Mouse (Mus musculus): ENCODE data around the gene Rbbp8nl. TPM values are rescaled to one million over a fixed set of nuclear protein-coding genes. Genes with fewer than 3 reads are reported as not detected.

The Rbbp8nl gene
- total RNA-seq, 2 experiments from 2014 or later, result not detected

DNA sequence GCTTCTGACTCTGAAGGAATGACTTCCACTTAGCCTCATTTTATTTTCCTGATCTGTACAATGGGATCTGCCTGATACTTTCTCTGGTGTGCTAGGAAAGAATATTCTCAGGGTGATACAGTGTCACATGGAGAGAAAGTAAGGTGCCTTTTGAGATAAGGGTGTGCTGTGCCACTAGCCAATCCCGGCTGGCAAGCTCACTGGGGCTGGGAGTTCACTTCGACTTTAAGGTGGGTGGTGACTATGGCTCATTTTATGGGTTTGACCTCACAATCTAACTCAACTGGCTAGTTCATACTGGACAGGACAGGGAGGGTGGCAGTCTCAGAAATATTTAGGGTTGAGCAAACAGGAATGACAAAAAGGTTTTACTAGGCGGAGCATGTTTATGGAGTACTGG is 52.7 kb downstream of the Rbbp8nl start:
- DNase-seq (ENCODE audit: low spot score in 2 of 2), result no peak
- intact Hi-C loops (cut with DNase I), result no loop called here

DNA sequence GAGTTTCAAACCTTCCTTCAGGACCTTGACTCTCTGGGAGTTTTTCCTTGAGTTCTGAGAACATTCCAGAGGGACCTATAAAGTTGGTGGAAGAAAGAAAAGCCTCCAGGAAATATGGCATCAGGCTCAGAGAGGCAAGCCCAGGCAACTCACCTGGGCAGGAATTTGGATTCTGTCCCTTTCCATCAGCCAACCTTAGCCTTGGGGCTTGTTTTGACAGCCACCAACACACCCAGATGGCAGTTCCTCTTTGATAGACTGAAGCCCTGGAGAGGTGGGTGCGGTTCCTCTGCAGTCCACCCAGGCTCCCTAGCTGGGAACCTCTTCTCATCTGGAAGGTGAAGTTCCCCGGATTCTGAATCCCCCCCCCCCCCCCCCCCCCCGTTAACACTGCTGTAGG is 53.2 kb downstream of the Rbbp8nl start:
- no peak for DNase-seq (ENCODE audit: low spot score in 2 of 2)
- intact Hi-C loops (cut with DNase I), result no loop called here

DNA sequence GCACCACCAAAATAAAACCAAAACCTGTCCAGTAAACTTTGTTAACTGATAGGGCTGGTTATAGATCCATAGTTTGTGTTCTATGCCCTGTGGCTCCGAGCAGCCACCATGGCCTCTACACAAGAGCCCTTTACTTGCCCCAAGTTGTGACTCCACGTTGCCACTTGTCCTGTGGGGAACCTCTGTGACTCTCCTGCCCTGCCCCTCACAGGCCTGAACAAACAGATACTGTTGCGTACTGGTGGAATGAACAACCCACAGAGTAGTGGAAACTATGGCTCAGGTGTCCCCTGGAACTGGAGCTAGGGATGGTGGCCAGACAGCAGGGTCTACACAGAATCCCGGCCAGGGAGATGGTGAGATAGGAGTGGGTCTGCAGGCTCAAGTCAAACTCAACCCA is 53.9 kb downstream of the Rbbp8nl start:
- intact Hi-C loops (cut with DNase I), result no loop called here
- DNase-seq (ENCODE audit: low spot score in 2 of 2), result no peak

- intact Hi-C loops (cut with DNase I), result no loop called here
- DNase-seq (ENCODE audit: low spot score in 2 of 2), result no peak
Observed at GRCm38 (mm10) chr2:180234980-180235379, 54.7 kb downstream of the Rbbp8nl start.

DNA sequence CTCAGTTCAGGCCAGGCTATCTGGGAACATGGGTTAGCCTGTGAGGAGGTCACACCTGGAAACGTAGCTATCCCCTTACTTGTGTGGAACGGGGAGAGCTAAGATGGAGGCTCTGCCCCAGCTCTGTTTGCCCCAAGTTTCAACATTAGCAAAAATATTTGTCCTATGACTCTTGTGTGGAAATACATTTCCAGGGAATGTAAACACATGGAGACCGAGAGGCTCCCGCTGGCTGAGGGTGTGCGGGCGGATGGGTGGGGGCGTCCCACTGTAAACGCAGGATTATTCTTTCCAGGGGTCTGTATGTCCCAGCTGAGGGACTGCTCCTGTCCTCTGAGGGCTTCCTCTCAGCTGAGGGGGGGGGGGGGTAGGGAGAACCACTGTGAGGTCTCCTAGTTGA is 55.3 kb downstream of the Rbbp8nl start:
- DNase-seq (ENCODE audit: low spot score in 2 of 2), result no peak
- intact Hi-C loops (cut with DNase I), result no loop called here

DNA sequence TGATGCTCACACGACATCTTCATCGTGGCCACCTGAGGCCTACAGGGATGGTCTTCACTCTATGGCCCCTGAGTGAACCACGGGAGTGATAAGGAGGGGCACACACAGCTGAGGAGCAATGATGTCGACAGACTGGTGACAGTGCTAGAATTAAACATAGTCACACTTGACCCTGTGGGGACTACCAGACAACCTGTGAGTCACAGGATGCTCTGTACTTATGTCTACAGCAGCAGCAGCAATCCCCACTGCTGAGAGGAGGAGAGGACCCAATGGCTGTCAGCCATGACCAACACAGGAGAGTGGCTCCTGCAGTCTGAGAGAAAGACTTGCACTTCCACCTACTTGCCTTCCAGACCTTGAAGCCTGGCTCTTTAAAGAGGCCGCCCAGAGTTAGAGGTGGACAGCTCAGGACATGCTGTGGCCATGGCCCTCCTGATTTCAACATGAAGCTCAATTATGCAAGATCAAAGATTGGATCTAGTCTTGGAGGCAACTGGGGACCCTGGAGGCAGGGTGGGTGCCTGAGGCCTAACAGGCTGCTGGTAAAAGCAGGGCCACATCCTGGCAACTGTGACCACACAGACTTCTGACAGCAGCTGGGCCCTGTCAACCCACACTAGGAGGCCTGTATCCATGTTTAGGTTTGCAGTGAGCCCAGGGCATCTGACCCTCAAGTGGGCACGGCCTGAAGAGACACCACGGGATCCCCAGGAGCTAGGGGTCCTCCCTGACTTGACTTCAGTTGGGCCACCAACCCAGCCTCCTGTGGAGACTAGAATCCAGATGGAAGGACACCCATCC is 56.4 kb downstream of the Rbbp8nl start:
- no peak for DNase-seq (ENCODE audit: low spot score in 2 of 2)

DNA sequence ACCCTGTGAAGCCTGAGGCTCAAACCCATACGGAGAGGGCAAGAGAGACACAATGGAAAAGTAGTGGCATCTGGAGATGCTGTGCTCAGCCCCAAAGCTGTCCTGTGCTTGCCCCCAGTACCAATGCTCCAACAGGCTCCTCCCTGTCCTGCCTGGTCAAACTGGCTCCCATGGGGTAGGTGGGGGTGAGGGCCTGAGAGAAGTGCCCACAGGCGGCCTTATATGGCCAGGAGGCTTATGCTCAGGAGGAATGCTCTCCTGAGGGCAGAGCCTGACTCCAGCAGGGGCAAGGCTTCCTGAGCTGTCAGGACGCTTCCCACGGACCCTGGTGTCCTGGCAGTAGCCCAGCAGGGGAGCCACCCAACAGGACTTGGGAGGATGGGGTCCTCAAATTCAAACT is 59.2 kb downstream of the Rbbp8nl start:
- intact Hi-C loops (cut with DNase I), result no loop called here
- no peak for DNase-seq (ENCODE audit: low spot score in 2 of 2)

More for the DNA sequence above, 56.4 kb downstream of the Rbbp8nl start:
- intact Hi-C loops (cut with DNase I), result no loop called here

- intact Hi-C loops (cut with DNase I), result no loop called here
- no peak for DNase-seq (ENCODE audit: low spot score in 2 of 2)
Observed at GRCm38 (mm10) chr2:180229129-180229528, 60.5 kb downstream of the Rbbp8nl start.

GRCm38 (mm10) chr2:180228592-180228991 is 61.1 kb downstream of the Rbbp8nl start:
- intact Hi-C loops (cut with DNase I), result no loop called here
- DNase-seq (ENCODE audit: low spot score in 2 of 2), result no peak

GRCm38 (mm10) chr2:180228060-180228458 is 61.6 kb downstream of the Rbbp8nl start:
- DNase-seq (ENCODE audit: low spot score in 2 of 2), result no peak
- intact Hi-C loops (cut with DNase I), result no loop called here

Small RNA genes lying within 50 kb of the gene (microRNA-seq; reads per million reads assigned to microRNA genes)
- 0 to 0.53 reads per million in 2 experiments for gene Mir3091

Other genes with a start within 250 kb of the Rbbp8nl start
- gene Psma7, start 247.4 kb downstream of the Rbbp8nl start, total RNA-seq (2021), result 100 to 1,000 TPM; 190 to 195 TPM
- gene Ss18l1, start 247.4 kb downstream of the Rbbp8nl start, total RNA-seq (2021), result 10 to 100 TPM; 33.8 to 35.0 TPM
- gene Mtg2, start 219.3 kb downstream of the Rbbp8nl start, total RNA-seq (2021), result 10 to 100 TPM; 16.1 to 17.8 TPM
- gene Hrh3, start 185.4 kb downstream of the Rbbp8nl start, total RNA-seq (2021), result 10 to 100 TPM; 65.4 to 73.5 TPM
- gene Osbpl2, start 170.6 kb downstream of the Rbbp8nl start, total RNA-seq (2021), result 10 to 100 TPM; 51.4 to 52.8 TPM
- gene Adrm1, start 118.4 kb downstream of the Rbbp8nl start, total RNA-seq (2021), result 100 to 1,000 TPM; 104 to 109 TPM
- 1 to 10 TPM; 8.0 to 9.7 TPM for gene Lama5, start 64.0 kb downstream of the Rbbp8nl start, total RNA-seq (2021)
- 100 to 1,000 TPM; 565 to 568 TPM for gene Rps21, start 32.5 kb downstream of the Rbbp8nl start, total RNA-seq (2021)
- gene Cables2, start 16.4 kb downstream of the Rbbp8nl start, total RNA-seq (2021), result 10 to 100 TPM; 30.4 to 34.6 TPM
- gene Gata5, start 44.8 kb upstream of the Rbbp8nl start, total RNA-seq (2021), result not detected
- 1 to 10 TPM; 1.6 to 2.1 TPM for gene Slco4a1, start 166.4 kb upstream of the Rbbp8nl start, total RNA-seq (2021)
- gene Ntsr1, start 210.1 kb upstream of the Rbbp8nl start, total RNA-seq (2021), result 10 to 100 TPM; 11.4 to 14.1 TPM